Mouse (Mus musculus) adrenal gland, postnatal 0 days (tissue): ENCODE data around the gene Lrch1. TPM values are rescaled to one million over a fixed set of nuclear protein-coding genes. Genes with fewer than 3 reads are reported as not detected.

Experiments used
- polyA plus RNA-seq: library from polyadenylated mRNA; unstranded; fragments of >200 nt; fragmentation: Nextera tagmentation; extraction: Ambion mirVana; gene quantifications from 2 replicates; pipeline ENCODE4 v1.2.1, GENCODE M21; 2015

Gene Lrch1
- polyA plus RNA-seq: 6.9 and 9.7 TPM in 2 replicates

GRCm38 (mm10) chr14:74947376-74948013 is at the start of gene Lrch1:
Lrch1 (minus strand) TSS chr14:74947876.

GRCm38 (mm10) chr14:74732079-74732783 is 215.4 kb downstream of the Lrch1 start, which contains the start of gene Esd:
Esd (plus strand) TSS chr14:74732297.

Other genes with a start within 250 kb of the Lrch1 start
- gene Esd, start 215.6 kb downstream of the Lrch1 start, polyA plus RNA-seq: 381 and 460 TPM in 2 replicates
- gene Rubcnl, start 68.2 kb upstream of the Lrch1 start, polyA plus RNA-seq: 0.11 and 0.81 TPM in 2 replicates
- not detected in 2 replicates for gene Lrrc63, start 183.0 kb upstream of the Lrch1 start, polyA plus RNA-seq
- 18.4 and 18.9 TPM in 2 replicates for gene Lcp1, start 183.2 kb upstream of the Lrch1 start, polyA plus RNA-seq